In genomic region chr2:149284199-149284598, GRCm38 (mm10) we compare ENCODE assay signal across 22 mouse cellular contexts.
DNase-seq lines count a peak whose midpoint lies in the region; ATAC-seq and TF ChIP-seq lines count a peak whose summit lies in the region.
"Had no signal": no experiment of that assay in that cellular context is flagged by ENCODE, and none has a peak within 500 bp of the region (broad histone marks: within the 10 kb centered on the region; RNA-seq: fewer than 3 reads in every experiment).

No protein-coding gene starts in this region.

- peaks cover 8 to 15% of the 10 kb centered on the region in 2 experiments for H3K4me1 ChIP-seq in MEL (ENCODE audit: control insufficient read depth in 1 of 2, insufficient read depth in 2 of 2, low read length in 2 of 2)

- no peak for TF ChIP-seq CTCF in MEL (IDR thresholded peaks at IDR 0.05 in 2 of 3, conservative IDR thresholded peaks at IDR 0.05 in 1 of 3; ENCODE audit: control insufficient read depth in 1 of 3, insufficient read depth in 1 of 3, low read depth in 2 of 3, low read length in 3 of 3, poor library complexity in 1 of 3, severe bottlenecking in 1 of 3)

- no peaks in the 10 kb centered on the region for H3K79me2 ChIP-seq in MEL (ENCODE audit: control insufficient read depth, insufficient read depth, low read length, poor library complexity)

- ATAC-seq in megakaryocyte progenitor cell, adult 5-6 weeks (replicated peaks; ENCODE audit: poor library complexity): peak; percentile 52; the same call in 1 of the 2 replicates
- ATAC-seq in megakaryocyte-erythroid progenitor cell, adult 5-6 weeks (replicated peaks; ENCODE audit: low FRiP score, low TSS enrichment, poor library complexity, severe bottlenecking): 0 out of 2 replicates have a peak, but pooled peaks have one; percentile 44
- ATAC-seq: activated CD4-positive, CD25-positive, alpha-beta regulatory T cell, adult 4 months; CD4-positive, CD25-positive, alpha-beta regulatory T cell, adult 4 months; Patski had no signal

- TF ChIP-seq EP300 in MEL (IDR thresholded peaks at IDR 0.05; ENCODE audit: low read depth in 1 of 2, low read length in 2 of 2): peak; percentile 78 to 85

- TF ChIP-seq RAD21 in MEL (IDR thresholded peaks at IDR 0.05; ENCODE audit: low read depth, low read length): no peak

- peak; percentile 73 for DNase-seq in MEL (ENCODE audit: low read depth, low spot score)
- no peak for DNase-seq in right cerebral cortex, adult 18-20 months
- no peak for DNase-seq in thymus, postnatal 36 days
- DNase-seq in frontal cortex, postnatal 14 days (ENCODE audit: low spot score in 2 of 2): no peak
- DNase-seq: adrenal gland, adult 2 months; adrenal gland, adult 8-10 months; adrenal gland, postnatal 10 days; adrenal gland, postnatal 14 days; adrenal gland, postnatal 25 days; adrenal gland, postnatal 36 days; B cell, adult 2 months; cerebellum, adult 11 months; cerebellum, adult 11-12 months; cerebellum, adult 18-20 months; cerebellum, adult 2 months had no signal

- H3K27ac ChIP-seq in MEL (ENCODE audit: control insufficient read depth, low read depth, low read length): peak overlapping the region; percentile 90

- H3K9me3 ChIP-seq in MEL (replicated peaks; ENCODE audit: insufficient read depth, low read length): no peaks in the 10 kb centered on the region

- TF ChIP-seq POLR2A in MEL (IDR thresholded peaks at IDR 0.05; ENCODE audit: control insufficient read depth in 1 of 2, insufficient read depth in 1 of 2, low read depth in 1 of 2, low read length in 2 of 2, poor library complexity in 1 of 2): no peak

- H3K9ac ChIP-seq in MEL (ENCODE audit: control insufficient read depth, low read depth, low read length, poor library complexity, severe bottlenecking): no peak overlapping the region; the same call in 1 of the 2 replicates

- no peaks in the 10 kb centered on the region for H3K27me3 ChIP-seq in MEL (ENCODE audit: control insufficient read depth in 1 of 2, insufficient read depth in 2 of 2, low read length in 2 of 2)
- H3K27me3 ChIP-seq: CH12.LX, Patski had no signal

- peak overlapping the region in 1 of 2 experiments; percentile 6; a peak in 1 of 4 replicates for H3K4me3 ChIP-seq in MEL (ENCODE audit: control insufficient read depth in 1 of 2, insufficient read depth in 1 of 2, low read depth in 2 of 2, low read length in 2 of 2)

- H3K36me3 ChIP-seq in MEL (ENCODE audit: control insufficient read depth in 1 of 2, insufficient read depth in 2 of 2, low read length in 2 of 2): peaks cover 0 to 21% of the 10 kb centered on the region in 2 experiments; a peak in 2 of 4 replicates
- H3K36me3 ChIP-seq: G1E had no signal

TF ChIP-seq in MEL, 35 proteins besides CTCF, POLR2A, EP300 and RAD21:
- TF ChIP-seq RCOR1 (IDR thresholded peaks at IDR 0.05; ENCODE audit: low read depth, low read length) (0 out of 2 replicates have a peak, but pooled peaks have one; percentile 42), MYB (IDR thresholded peaks at IDR 0.05; ENCODE audit: low read depth, low read length) (0 out of 2 replicates have a peak, but pooled peaks have one; percentile 47), POLR2AphosphoS2 (IDR thresholded peaks at IDR 0.05; ENCODE audit: low read length) (no peak), ELF1 (IDR thresholded peaks at IDR 0.05; ENCODE audit: low read depth, low read length) (no peak), SIN3A (IDR thresholded peaks at IDR 0.05; ENCODE audit: low read length) (peak; percentile 33; the same call in 1 of the 2 replicates), ETS1 (IDR thresholded peaks at IDR 0.05; ENCODE audit: low read depth, low read length) (peak; percentile 82), GATA1 (IDR thresholded peaks at IDR 0.05; ENCODE audit: low read depth, low read length) (peak; percentile 71; the same call in 1 of the 2 replicates), TBP (IDR thresholded peaks at IDR 0.05; ENCODE audit: low read depth, low read length) (no peak), USF1 (IDR thresholded peaks at IDR 0.05; ENCODE audit: low read depth, low read length) (no peak)
